Mouse (Mus musculus) testis, adult 2 months (tissue): ENCODE measurements at regions not wholly inside any gene's neighbourhood (a gene's known extent, or its start where the extent isn't known, plus 50 kb on each side); places are given as distances from the start of the nearest gene placed in this dataset.

ENCODE experiments used
- H3K27ac ChIP-seq: fragments of 200-500 bp; 2 replicates; pipeline ENCODE4 v1.5.1; 2012; ENCODE audit warnings: low read depth, low read length; ENCODE audit not compliant: control insufficient read depth, insufficient read depth
- H3K27me3 ChIP-seq: fragments of 200-500 bp; 2 replicates; pipeline ENCODE4 v1.6.1; 2012; ENCODE audit warnings: mild to moderate bottlenecking, low read length, moderate library complexity; ENCODE audit not compliant: control insufficient read depth, insufficient read depth
- H3K36me3 ChIP-seq: fragments of 200-500 bp; 2 replicates; pipeline ENCODE4 v1.6.1; 2012; ENCODE audit warnings: mild to moderate bottlenecking, low read length; ENCODE audit not compliant: control insufficient read depth, insufficient read depth
- H3K4me1 ChIP-seq: fragments of 200-500 bp; 2 replicates; pipeline ENCODE4 v1.6.1; 2012; ENCODE audit warnings: low read length; ENCODE audit not compliant: control insufficient read depth, insufficient read depth
- H3K4me3 ChIP-seq: fragments of 200-500 bp; 2 replicates; pipeline ENCODE4 v1.5.1; 2012; ENCODE audit warnings: low read depth, mild to moderate bottlenecking, low read length, moderate library complexity, mixed read lengths; ENCODE audit not compliant: control insufficient read depth
- CTCF ChIP-seq: fragments of 200-500 bp; IDR thresholded peaks from 2 replicates; pipeline ENCODE4 v1.5.1; 2012; ENCODE audit warnings: low read depth, mild to moderate bottlenecking, inconsistent platforms, low read length, moderate library complexity; ENCODE audit not compliant: control insufficient read depth, insufficient read depth, insufficient replicate concordance
- POLR2A ChIP-seq: fragments of 200-500 bp; IDR thresholded peaks from 2 replicates; pipeline ENCODE4 v1.6.1; 2012; ENCODE audit warnings: low read depth, mild to moderate bottlenecking, inconsistent platforms, low read length, moderate library complexity; ENCODE audit not compliant: control insufficient read depth

GRCm38 (mm10) chr12:94488721-94489120, 1203.3 kb upstream of the Flrt2 start:
- H3K4me3 ChIP-seq, result no peak overlapping the region

GRCm38 (mm10) chr12:94508099-94508498, 1183.9 kb upstream of the Flrt2 start:
- Histone ChIP-seq H3K27ac (no peak overlapping the region), H3K36me3 (no peaks in the 10 kb centered on the region), H3K27me3 (no peaks in the 10 kb centered on the region), H3K4me1 (no peaks in the 10 kb centered on the region), H3K4me3 (no peak overlapping the region)
- TF ChIP-seq CTCF (no peak), POLR2A (no peak)

More at GRCm38 (mm10) chr12:94488721-94489120, 1203.3 kb upstream of the Flrt2 start:
- no peak for TF ChIP-seq CTCF
- Histone ChIP-seq H3K36me3 (no peaks in the 10 kb centered on the region), H3K27me3 (no peaks in the 10 kb centered on the region), H3K27ac (no peak overlapping the region), H3K4me1 (no peaks in the 10 kb centered on the region)

GRCm38 (mm10) chr12:94509855-94510254, 1182.2 kb upstream of the Flrt2 start:
- TF ChIP-seq POLR2A (no peak), CTCF (no peak)
- no peaks in the 10 kb centered on the region for H3K27me3 ChIP-seq
- H3K4me1 ChIP-seq, result no peaks in the 10 kb centered on the region
- no peaks in the 10 kb centered on the region for H3K36me3 ChIP-seq
- H3K27ac ChIP-seq, result no peak overlapping the region
- no peak overlapping the region for H3K4me3 ChIP-seq

GRCm38 (mm10) chr12:94544706-94545105, 1147.3 kb upstream of the Flrt2 start:
- Histone ChIP-seq H3K4me3 (no peak overlapping the region), H3K27ac (no peak overlapping the region), H3K27me3 (no peaks in the 10 kb centered on the region), H3K4me1 (no peaks in the 10 kb centered on the region), H3K36me3 (no peaks in the 10 kb centered on the region)
- TF ChIP-seq CTCF (no peak), POLR2A (no peak)

- no peak overlapping the region for H3K4me3 ChIP-seq
- no peaks in the 10 kb centered on the region for H3K27me3 ChIP-seq
- no peaks in the 10 kb centered on the region for H3K36me3 ChIP-seq
- no peak overlapping the region for H3K27ac ChIP-seq
- TF ChIP-seq POLR2A, result no peak
- TF ChIP-seq CTCF, result no peak
- H3K4me1 ChIP-seq, result no peaks in the 10 kb centered on the region
These were observed 1131.4 kb upstream of the Flrt2 start for GRCm38 (mm10) chr12:94560374-94561194.

- Histone ChIP-seq H3K4me1 (no peaks in the 10 kb centered on the region), H3K27ac (no peak overlapping the region), H3K36me3 (no peaks in the 10 kb centered on the region), H3K4me3 (no peak overlapping the region), H3K27me3 (no peaks in the 10 kb centered on the region)
- TF ChIP-seq POLR2A (no peak), CTCF (no peak)
These were observed 1117.0 kb upstream of the Flrt2 start for GRCm38 (mm10) chr12:94574981-94575380.

GRCm38 (mm10) chr12:94580345-94580744, 1111.7 kb upstream of the Flrt2 start:
- H3K27me3 ChIP-seq, result no peaks in the 10 kb centered on the region
- no peaks in the 10 kb centered on the region for H3K4me1 ChIP-seq
- no peak overlapping the region for H3K27ac ChIP-seq
- no peak overlapping the region for H3K4me3 ChIP-seq
- TF ChIP-seq CTCF (no peak), POLR2A (no peak)
- no peaks in the 10 kb centered on the region for H3K36me3 ChIP-seq
